Mouse (Mus musculus): Measurements from ENCODE around the gene Mospd2. TPM values are rescaled to one million over a fixed set of nuclear protein-coding genes. Genes with fewer than 3 reads are reported as not detected.

Gene Mospd2
- 48.6 TPM for polyA plus RNA-seq (2021)

GRCm38 (mm10) chrX:164980193-164980775 is at the start of gene Mospd2, which contains the start of gene Fancb:
Mospd2 (minus strand) TSS chrX:164980375.
Fancb (plus strand) TSS chrX:164980592.
- DNase-seq (ENCODE audit: low read depth, low spot score) (peak; percentile 78), ATAC-seq (peak; percentile 99)
- no peaks in the 10 kb centered on the region for H3K27me3 ChIP-seq
- TF ChIP-seq CTCF (IDR thresholded peaks at IDR 0.05), result no peak
- ChIA-PET POLR2A (no interaction called here), CTCF (interaction anchor here (1.1 kb wide), 1 partner anchor 8 kb away, joined by 3 read pairs; no protein-coding TSS in a partner anchor)
- in situ Hi-C loops (cut with MboI; ENCODE audit: low pct_unique_long_range_greater_than_20kb), result no loop called here

- POLR2A ChIA-PET, result no interaction called here
- in situ Hi-C loops (cut with MboI; ENCODE audit: low pct_unique_long_range_greater_than_20kb), result no loop called here
- DNase-seq (ENCODE audit: low read depth, low spot score), result no peak
- H3K27me3 ChIP-seq, result no peaks in the 10 kb centered on the region
- no peak for ATAC-seq
- CTCF ChIA-PET, result no interaction called here
- no peak for TF ChIP-seq CTCF (IDR thresholded peaks at IDR 0.05)
These were observed 24.7 kb upstream of the Mospd2 start, which contains the start of gene Gm17604 for GRCm38 (mm10) chrX:165004779-165005324. Gm17604 (minus strand) TSS chrX:165004829.

- ATAC-seq (no peak), DNase-seq (ENCODE audit: low read depth, low spot score) (no peak)
- no peaks in the 10 kb centered on the region for H3K27me3 ChIP-seq
- no peak for TF ChIP-seq CTCF (IDR thresholded peaks at IDR 0.05)
- CTCF ChIA-PET, result no interaction called here
- in situ Hi-C loops (cut with MboI; ENCODE audit: low pct_unique_long_range_greater_than_20kb), result no loop called here
- POLR2A ChIA-PET, result no interaction called here
These were observed 23.0 kb upstream of the Mospd2 start for GRCm38 (mm10) chrX:165003141-165003540.

GRCm38 (mm10) chrX:164978866-164979265 is 1.3 kb downstream of the Mospd2 start:
- no peak for TF ChIP-seq CTCF (IDR thresholded peaks at IDR 0.05)
- no peaks in the 10 kb centered on the region for H3K27me3 ChIP-seq
- in situ Hi-C loops (cut with MboI; ENCODE audit: low pct_unique_long_range_greater_than_20kb), result no loop called here
- DNase-seq (ENCODE audit: low read depth, low spot score), result no peak
- no peak for ATAC-seq
- ChIA-PET CTCF (no interaction called here), POLR2A (no interaction called here)

- no peaks in the 10 kb centered on the region for H3K27me3 ChIP-seq
These were observed 9.0 kb downstream of the Mospd2 start for GRCm38 (mm10) chrX:164971206-164971605.

GRCm38 (mm10) chrX:164965750-164966448 is 14.3 kb downstream of the Mospd2 start:
- CTCF ChIA-PET, result no interaction called here
- no peak for TF ChIP-seq CTCF (IDR thresholded peaks at IDR 0.05)
- in situ Hi-C loops (cut with MboI; ENCODE audit: low pct_unique_long_range_greater_than_20kb), result no loop called here
- ATAC-seq (no peak), DNase-seq (ENCODE audit: low read depth, low spot score) (no peak)
- POLR2A ChIA-PET, result no interaction called here
- no peaks in the 10 kb centered on the region for H3K27me3 ChIP-seq

More at GRCm38 (mm10) chrX:164971206-164971605, 9.0 kb downstream of the Mospd2 start:
- ATAC-seq (no peak), DNase-seq (ENCODE audit: low read depth, low spot score) (no peak)
- TF ChIP-seq CTCF (IDR thresholded peaks at IDR 0.05), result no peak
- CTCF ChIA-PET, result interaction anchor here (1.3 kb wide), 1 partner anchor 10 kb away, joined by 3 read pairs; no protein-coding TSS in a partner anchor
- in situ Hi-C loops (cut with MboI; ENCODE audit: low pct_unique_long_range_greater_than_20kb), result no loop called here
- POLR2A ChIA-PET, result no interaction called here

GRCm38 (mm10) chrX:164952601-164953375 is 27.4 kb downstream of the Mospd2 start:
- CTCF ChIA-PET, result no interaction called here
- ATAC-seq, result no peak

GRCm38 (mm10) chrX:164951858-164952576 is 28.2 kb downstream of the Mospd2 start:
- TF ChIP-seq CTCF (IDR thresholded peaks at IDR 0.05), result no peak
- CTCF ChIA-PET, result no interaction called here
- peaks cover 7% of the 10 kb centered on the region for H3K27me3 ChIP-seq
- POLR2A ChIA-PET, result no interaction called here
- DNase-seq (ENCODE audit: low read depth, low spot score) (no peak), ATAC-seq (no peak)
- in situ Hi-C loops (cut with MboI; ENCODE audit: low pct_unique_long_range_greater_than_20kb), result no loop called here

More at GRCm38 (mm10) chrX:164952601-164953375, 27.4 kb downstream of the Mospd2 start:
- in situ Hi-C loops (cut with MboI; ENCODE audit: low pct_unique_long_range_greater_than_20kb), result no loop called here
- peaks cover 3% of the 10 kb centered on the region for H3K27me3 ChIP-seq
- no peak for TF ChIP-seq CTCF (IDR thresholded peaks at IDR 0.05)
- no peak for DNase-seq (ENCODE audit: low read depth, low spot score)
- POLR2A ChIA-PET, result no interaction called here

- no peaks in the 10 kb centered on the region for H3K27me3 ChIP-seq
- POLR2A ChIA-PET, result no interaction called here
- CTCF ChIA-PET, result no interaction called here
- DNase-seq (ENCODE audit: low read depth, low spot score), result no peak
- ATAC-seq, result no peak
- in situ Hi-C loops (cut with MboI; ENCODE audit: low pct_unique_long_range_greater_than_20kb), result no loop called here
- TF ChIP-seq CTCF (IDR thresholded peaks at IDR 0.05), result no peak
These were observed 38.6 kb downstream of the Mospd2 start for GRCm38 (mm10) chrX:164941540-164941939.

- DNase-seq (ENCODE audit: low read depth, low spot score), result no peak
- in situ Hi-C loops (cut with MboI; ENCODE audit: low pct_unique_long_range_greater_than_20kb), result no loop called here
- peaks cover 4% of the 10 kb centered on the region for H3K27me3 ChIP-seq
- no peak for TF ChIP-seq CTCF (IDR thresholded peaks at IDR 0.05)
- no peak for ATAC-seq
- POLR2A ChIA-PET, result no interaction called here
- CTCF ChIA-PET, result no interaction called here
These were observed 67.2 kb downstream of the Mospd2 start for GRCm38 (mm10) chrX:164912993-164913392.

Data from Patski (cell line).